Mouse (Mus musculus): Measurements from ENCODE around the gene Cirbp.
A peak's percentile ranks its signal among the peaks of the same experiment; 100 is the strongest.
"Not testable (repeated sequence)": the region's sequence is repeated elsewhere in the genome, so short reads cannot be mapped to it uniquely, and the experiment has no call there.

Gene Cirbp

GRCm38 (mm10) chr10:80164161-80164997 is 1.4 kb upstream of the Cirbp start:
- peak; percentile 83 for DNase-seq

- DNase-seq = peak; percentile 99
Measured at GRCm38 (mm10) chr10:80164998-80165344, 814 bp upstream of the Cirbp start.

- not testable (repeated sequence) for DNase-seq
Measured at GRCm38 (mm10) chr10:80166136-80166535, 351 bp downstream of the Cirbp start.

GRCm38 (mm10) chr10:80167460-80168037 is 1.8 kb downstream of the Cirbp start:
- peak; percentile 99 for DNase-seq

- DNase-seq = peak; percentile 94
Measured at GRCm38 (mm10) chr10:80168038-80168661, 2.4 kb downstream of the Cirbp start.

GRCm38 (mm10) chr10:80169070-80169469 is 3.3 kb downstream of the Cirbp start:
- peak; percentile 63 for DNase-seq

- peak; percentile 53 for DNase-seq
Measured at GRCm38 (mm10) chr10:80169651-80170050, 3.9 kb downstream of the Cirbp start.

GRCm38 (mm10) chr10:80170052-80170451 is 4.3 kb downstream of the Cirbp start:
- DNase-seq = peak; percentile 64

GRCm38 (mm10) chr10:80170601-80171021 is 4.8 kb downstream of the Cirbp start:
- DNase-seq = peak; percentile 64

GRCm38 (mm10) chr10:80171252-80171651 is 5.5 kb downstream of the Cirbp start:
- DNase-seq = no peak

- DNase-seq = peak; percentile 67
Measured at GRCm38 (mm10) chr10:80171760-80172526, 6.2 kb downstream of the Cirbp start.

GRCm38 (mm10) chr10:80172527-80173292 is 6.9 kb downstream of the Cirbp start, which contains the start of gene 1600002K03Rik:
TSS of gene 1600002K03Rik (plus strand) at chr10:80172944.
- DNase-seq = peak; percentile 90

GRCm38 (mm10) chr10:80173358-80173757 is 7.6 kb downstream of the Cirbp start:
- peak; percentile 65 for DNase-seq

GRCm38 (mm10) chr10:80173955-80174640 is 8.3 kb downstream of the Cirbp start:
- DNase-seq = peak; percentile 69

- DNase-seq = peak; percentile 62
Measured at GRCm38 (mm10) chr10:80174705-80175104, 8.9 kb downstream of the Cirbp start.

GRCm38 (mm10) chr10:80175536-80176269 is 9.9 kb downstream of the Cirbp start:
- peak; percentile 69 for DNase-seq

GRCm38 (mm10) chr10:80176270-80176834 is 10.6 kb downstream of the Cirbp start:
- DNase-seq = no peak

GRCm38 (mm10) chr10:80177441-80178279 is 11.9 kb downstream of the Cirbp start:
- DNase-seq = no peak
